Mouse (Mus musculus) cerebellum, adult 2 months (tissue): ENCODE results near the gene Bach2. TPM values are rescaled to one million over a fixed set of nuclear protein-coding genes. Genes with fewer than 3 reads are reported as not detected.

ENCODE experiments used
- DNase-seq, 2 experiments: peaks; one replicate each; pipeline ENCODE4 v3.0.0; 2021
- H3K27ac ChIP-seq: fragments of 200-500 bp; 2 replicates; pipeline ENCODE4 v1.5.1; 2012; ENCODE audit warnings: low read length, control low read depth, inconsistent platforms; ENCODE audit not compliant: insufficient read depth
- H3K27me3 ChIP-seq: fragments of 200-500 bp; 2 replicates; pipeline ENCODE4 v1.6.1; 2012; ENCODE audit warnings: inconsistent platforms, mild to moderate bottlenecking, low read length, moderate library complexity; ENCODE audit not compliant: control insufficient read depth, insufficient read depth
- H3K4me1 ChIP-seq: fragments of 200-500 bp; 2 replicates; pipeline ENCODE4 v1.6.1; 2011; ENCODE audit warnings: low read length; ENCODE audit not compliant: control insufficient read depth, insufficient read depth
- H3K4me3 ChIP-seq: fragments of 200-500 bp; replicated peaks from 2 replicates; pipeline ENCODE3; 2011; ENCODE audit warnings: mild to moderate bottlenecking, low read depth, low read length, control low read depth; ENCODE audit not compliant: insufficient read depth
- CTCF ChIP-seq: fragments of 200-500 bp; IDR thresholded peaks from 2 replicates; pipeline ENCODE4 v1.5.1; 2011; ENCODE audit warnings: low read depth, mild to moderate bottlenecking, control low read depth, low read length, moderate library complexity, borderline replicate concordance; ENCODE audit not compliant: insufficient read depth
- POLR2A ChIP-seq: fragments of 200-500 bp; IDR thresholded peaks from 2 replicates; pipeline ENCODE4 v1.6.1; 2011; ENCODE audit warnings: low read length, control low read depth, borderline replicate concordance; ENCODE audit not compliant: insufficient read depth
- WGBS: fragments of 180-500 bp; shearing (Covaris S2); methylation state at CpG from one replicate; pipeline ENCODE4 v1.1.7; 2018; 5-methylcytosine and 5-hydroxymethylcytosine counted together
- polyA plus RNA-seq: library from polyadenylated mRNA; depleted of rRNA; stranded (reverse); fragments of >200 nt; gene quantifications from 2 replicates; pipeline ENCODE4 v1.2.3, GENCODE M21; 2012

The Bach2 gene
- polyA plus RNA-seq, 1 experiment, result 4.7 TPM

DNA sequence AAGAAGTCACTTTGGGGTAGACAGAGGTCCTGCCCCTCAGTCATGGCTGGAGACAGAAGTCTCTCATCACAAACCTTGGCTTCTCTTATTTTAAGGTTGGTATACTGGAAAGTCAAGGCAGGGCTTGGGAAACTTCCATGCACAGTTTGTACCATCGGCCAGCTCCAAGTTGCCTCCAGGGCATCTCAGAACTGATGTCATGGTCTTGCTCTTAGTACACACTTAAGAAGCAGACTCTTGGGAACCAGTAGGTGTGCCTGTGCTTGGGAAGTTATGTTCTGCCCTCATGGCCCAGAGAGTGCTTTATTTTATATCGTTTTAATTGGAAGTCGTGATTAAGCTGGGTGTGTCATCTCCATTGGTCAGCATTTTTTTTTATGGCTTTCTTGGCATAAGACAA lies 80.7 kb downstream of the Bach2 start:
- TF ChIP-seq POLR2A (no peak), CTCF (no peak)
- no peaks in the 10 kb centered on the region for H3K27me3 ChIP-seq
- H3K27ac ChIP-seq, result no peak overlapping the region
- no peaks in the 10 kb centered on the region for H3K4me1 ChIP-seq
- WGBS, result 93% methylated on average over 3 of the region's 3 CpGs
- no peak for DNase-seq
- no peak overlapping the region for H3K4me3 ChIP-seq

DNA sequence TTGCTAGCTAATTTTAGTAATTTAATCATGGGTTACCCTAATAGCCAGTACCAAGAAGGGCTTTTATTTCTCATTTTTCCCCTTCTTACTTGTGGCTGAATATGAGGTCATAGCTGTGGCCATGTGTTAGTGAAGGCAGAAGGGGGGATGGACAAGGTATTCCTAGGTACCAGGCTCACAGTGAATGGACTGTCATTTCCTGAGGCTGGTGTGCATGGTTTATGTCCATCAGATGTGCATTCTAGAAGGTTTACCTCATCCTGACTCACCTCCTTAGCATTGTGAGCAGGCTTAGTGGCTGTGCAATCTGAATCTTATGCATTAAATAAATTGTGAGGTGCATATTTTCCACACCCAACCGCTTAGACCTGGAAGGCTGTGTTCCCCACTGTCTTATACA lies 81.4 kb downstream of the Bach2 start:
- DNase-seq, result no peak
- WGBS, result 100% methylated on average over 1 of the region's 1 CpGs
- H3K4me3 ChIP-seq, result no peak overlapping the region
- no peaks in the 10 kb centered on the region; the same call in 1 of the 2 replicates for H3K4me1 ChIP-seq
- H3K27ac ChIP-seq, result no peak overlapping the region
- H3K27me3 ChIP-seq, result no peaks in the 10 kb centered on the region
- no peak for TF ChIP-seq POLR2A
- TF ChIP-seq CTCF, result no peak

DNA sequence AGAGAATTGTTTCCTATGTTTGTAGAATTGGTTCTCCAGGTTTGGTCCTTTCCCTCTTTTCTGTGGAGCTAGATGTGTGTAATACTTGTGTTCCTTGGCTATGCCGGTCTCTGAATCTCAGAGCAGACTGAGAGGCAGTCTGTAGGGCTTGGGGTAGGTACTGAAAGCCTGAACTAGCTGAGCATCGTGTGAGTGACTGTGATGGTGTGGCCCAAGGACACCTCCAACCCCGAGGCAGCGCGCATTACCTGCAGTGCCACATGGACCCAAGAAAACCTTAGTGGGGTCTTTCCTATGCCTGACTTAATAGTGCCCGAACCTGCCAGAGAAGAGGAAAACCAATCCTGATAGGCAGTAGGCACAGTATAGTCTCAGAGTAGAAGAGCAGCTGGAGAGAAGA lies 85.5 kb downstream of the Bach2 start:
- no peaks in the 10 kb centered on the region for H3K27me3 ChIP-seq
- TF ChIP-seq POLR2A, result no peak
- TF ChIP-seq CTCF, result no peak
- H3K27ac ChIP-seq, result no peak overlapping the region
- 96% methylated on average over 6 of the region's 6 CpGs for WGBS
- peak in 1 of 2 experiments; percentile 5 for DNase-seq
- H3K4me3 ChIP-seq, result no peak overlapping the region
- peaks cover 13% of the 10 kb centered on the region for H3K4me1 ChIP-seq

DNA sequence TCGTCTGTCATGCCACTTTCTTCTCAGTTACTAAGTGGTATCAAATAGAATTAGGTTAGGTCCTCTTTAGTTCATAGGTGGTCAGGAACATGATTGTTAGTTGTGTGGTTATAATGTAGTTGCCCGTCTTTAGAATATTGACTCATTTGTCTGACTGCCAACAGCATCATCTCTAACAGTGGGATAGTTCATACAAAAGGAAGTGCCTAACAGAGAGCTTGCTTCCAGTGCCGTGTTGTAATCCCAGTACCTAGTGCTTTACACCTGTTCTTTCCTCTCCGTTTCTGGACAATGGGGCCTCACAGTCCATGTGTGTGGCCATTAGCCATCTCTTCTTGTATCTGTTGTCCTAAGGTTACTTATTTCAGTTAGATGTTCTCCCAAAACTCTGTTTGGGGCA lies 86.4 kb downstream of the Bach2 start:
- Histone ChIP-seq H3K27me3 (no peaks in the 10 kb centered on the region), H3K4me3 (no peak overlapping the region), H3K27ac (no peak overlapping the region), H3K4me1 (peaks cover 13% of the 10 kb centered on the region)
- WGBS, result 32% methylated on average over 4 of the region's 4 CpGs
- no peak for TF ChIP-seq POLR2A
- TF ChIP-seq CTCF, result no peak
- DNase-seq, result peak in 1 of 2 experiments; percentile 51

DNA sequence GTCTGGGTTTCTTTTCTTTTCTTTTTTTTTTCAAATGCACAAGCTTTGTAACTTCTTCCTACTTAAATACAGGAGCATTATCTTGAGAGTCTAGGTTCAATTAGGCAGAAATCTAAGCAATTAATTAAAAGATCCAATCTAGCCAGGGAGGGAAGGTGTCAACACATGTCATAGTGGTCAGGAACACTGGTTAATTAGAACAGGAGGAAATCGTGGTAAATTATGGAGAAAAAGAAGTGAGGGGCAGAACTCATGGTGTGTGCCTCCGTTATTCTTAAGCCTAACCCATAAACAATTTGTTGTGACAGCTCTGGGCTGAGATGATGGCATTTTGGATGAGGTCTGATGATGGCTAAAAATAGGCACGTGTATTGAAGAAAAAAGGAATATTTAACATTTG lies 87.0 kb downstream of the Bach2 start:
- TF ChIP-seq POLR2A (no peak), CTCF (no peak)
- Histone ChIP-seq H3K4me1 (peaks cover 13% of the 10 kb centered on the region), H3K4me3 (no peak overlapping the region), H3K27ac (no peak overlapping the region), H3K27me3 (no peaks in the 10 kb centered on the region)
- DNase-seq, result no peak
- WGBS, result 19% methylated on average over 3 of the region's 3 CpGs

DNA sequence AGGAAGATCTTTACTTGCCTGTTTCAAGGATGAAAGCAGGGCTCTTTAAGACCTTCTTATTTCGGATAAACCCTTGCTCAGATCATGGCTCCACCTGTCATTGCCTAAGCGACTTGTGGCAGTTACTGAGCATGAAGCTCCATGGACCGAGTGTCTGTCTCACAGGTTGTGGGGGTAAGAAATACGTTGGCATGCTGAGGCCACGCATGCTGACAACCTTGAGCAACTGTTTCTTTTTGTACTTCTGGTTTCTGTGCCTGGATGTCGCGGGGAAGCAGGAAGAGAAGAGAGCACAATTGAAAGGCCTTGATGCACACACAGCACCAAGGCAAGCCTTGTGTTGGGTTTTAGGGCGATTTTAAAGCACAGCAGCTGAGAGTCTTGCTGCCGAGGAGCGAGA lies 87.7 kb downstream of the Bach2 start:
- TF ChIP-seq CTCF, result no peak
- TF ChIP-seq POLR2A, result no peak
- H3K27ac ChIP-seq, result no peak overlapping the region

DNA sequence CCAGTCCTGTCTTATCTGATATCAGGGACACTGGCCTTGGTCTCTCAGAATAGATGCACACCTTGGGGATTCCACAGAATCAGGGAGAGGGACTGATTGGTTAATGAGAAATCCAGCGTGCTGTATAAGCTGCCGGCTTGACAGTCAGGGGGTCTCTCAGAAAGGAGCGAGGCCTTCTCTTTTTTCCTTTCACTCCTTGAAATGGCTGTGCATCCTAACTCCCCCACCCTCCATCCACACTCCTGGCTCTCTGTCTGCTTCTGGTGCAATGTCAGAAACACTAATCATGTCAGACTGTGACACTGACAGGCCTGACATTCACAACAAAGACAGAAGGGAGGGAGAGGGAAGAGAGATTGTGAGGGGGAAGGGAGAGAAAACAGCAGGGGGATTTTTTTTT lies 88.3 kb downstream of the Bach2 start:
- Histone ChIP-seq H3K4me1 (peaks cover 13% of the 10 kb centered on the region), H3K27me3 (no peaks in the 10 kb centered on the region), H3K4me3 (no peak overlapping the region), H3K27ac (no peak overlapping the region)
- 84% methylated on average over 3 of the region's 3 CpGs for WGBS
- TF ChIP-seq CTCF, result no peak
- no peak for TF ChIP-seq POLR2A
- peak in 1 of 2 experiments; percentile 9 for DNase-seq

More for the DNA sequence above, 87.7 kb downstream of the Bach2 start:
- 74% methylated on average over 10 of the region's 10 CpGs for WGBS
- no peak for DNase-seq
- Histone ChIP-seq H3K27me3 (no peaks in the 10 kb centered on the region), H3K4me1 (peaks cover 13% of the 10 kb centered on the region), H3K4me3 (no peak overlapping the region)

DNA sequence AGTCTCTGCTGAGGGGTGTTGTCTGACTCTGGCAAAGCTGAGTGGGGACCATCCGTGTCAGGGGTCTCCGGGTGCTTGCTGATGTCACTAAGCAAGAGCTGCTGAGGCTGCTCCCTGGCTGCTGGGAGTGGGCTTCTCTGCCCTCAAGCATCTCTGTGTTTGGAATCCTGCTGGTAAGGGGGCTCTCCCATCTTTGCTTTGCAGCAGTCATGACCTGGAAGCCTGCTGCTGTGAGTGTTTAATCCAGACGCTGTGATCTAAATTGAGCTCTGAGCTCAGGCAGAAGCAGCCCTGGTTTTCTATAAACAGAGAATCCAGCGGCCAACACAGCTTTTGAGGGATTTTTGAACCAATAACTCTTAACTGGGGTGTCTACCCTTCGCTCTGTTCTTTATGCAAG lies 89.0 kb downstream of the Bach2 start:
- no peak for TF ChIP-seq CTCF
- no peak for TF ChIP-seq POLR2A
- Histone ChIP-seq H3K4me3 (no peak overlapping the region), H3K4me1 (peaks cover 13% of the 10 kb centered on the region), H3K27me3 (no peaks in the 10 kb centered on the region), H3K27ac (no peak overlapping the region)
- DNase-seq, result no peak
- 68% methylated on average over 5 of the region's 5 CpGs for WGBS
